Mouse (Mus musculus) limb, embryonic 15.5 days (tissue): Measurements from ENCODE around the gene Pknox2. TPM values are rescaled to one million over a fixed set of nuclear protein-coding genes. Genes with fewer than 3 reads are reported as not detected.

ENCODE experiments used
- ATAC-seq: fragments of 200-750 bp; cut with Nextera tagmentation; 2 replicates; pipeline ENCODE4 v1.8.0; 2017; ENCODE audit warnings: low read depth, moderate TSS enrichment; ENCODE audit not compliant: insufficient number of reproducible peaks, low FRiP score, low TSS enrichment
- H3K27ac ChIP-seq: fragments of 300-500 bp; sonication (generic); 2 replicates; pipeline ENCODE4 v1.5.1; 2015; ENCODE audit warnings: moderate library complexity, mild to moderate bottlenecking, inconsistent platforms
- H3K27me3 ChIP-seq: fragments of 300-500 bp; sonication (generic); 2 replicates; pipeline ENCODE4 v1.6.1; 2015; ENCODE audit warnings: inconsistent platforms
- H3K36me3 ChIP-seq: fragments of 300-500 bp; sonication (generic); 2 replicates; pipeline ENCODE4 v1.6.1; 2015; ENCODE audit warnings: inconsistent platforms
- H3K4me1 ChIP-seq: fragments of 300-500 bp; sonication (generic); 2 replicates; pipeline ENCODE4 v1.6.1; 2015; ENCODE audit warnings: inconsistent platforms
- H3K4me2 ChIP-seq: fragments of 300-500 bp; sonication (generic); 2 replicates; pipeline ENCODE4 v1.6.1; 2015; ENCODE audit warnings: mild to moderate bottlenecking, inconsistent platforms
- H3K4me3 ChIP-seq: fragments of 300-500 bp; sonication (generic); 2 replicates; pipeline ENCODE4 v1.5.1; 2015; ENCODE audit warnings: mild to moderate bottlenecking, inconsistent platforms
- H3K9ac ChIP-seq: fragments of 300-500 bp; sonication (generic); 2 replicates; pipeline ENCODE4 v1.6.1; 2015; ENCODE audit warnings: inconsistent platforms
- H3K9me3 ChIP-seq: fragments of 300-500 bp; sonication (generic); 2 replicates; pipeline ENCODE4 v1.6.1; 2016; ENCODE audit warnings: inconsistent platforms
- WGBS: fragments of 180-500 bp; shearing (Covaris S2); methylation state at CpG from one replicate; pipeline ENCODE4 v1.1.7; 2015; 5-methylcytosine and 5-hydroxymethylcytosine counted together
- polyA plus RNA-seq: library from polyadenylated mRNA; unstranded; fragments of >200 nt; fragmentation: Nextera tagmentation; extraction: Ambion mirVana; gene quantifications from 2 replicates; pipeline ENCODE4 v1.2.1, GENCODE M21; 2015

Gene Pknox2
- polyA plus RNA-seq, 1 experiment from 2014 or later = 8.1 TPM

- 24% methylated on average over 4 of the region's 4 CpGs for WGBS
- no peak overlapping the region for H3K27ac ChIP-seq
- peaks cover 53% of the 10 kb centered on the region for H3K4me1 ChIP-seq
- H3K36me3 ChIP-seq = no peaks in the 10 kb centered on the region
- no peak overlapping the region for H3K9ac ChIP-seq
- H3K9me3 ChIP-seq = no peaks in the 10 kb centered on the region
- H3K4me2 ChIP-seq = no peak overlapping the region
- H3K4me3 ChIP-seq = no peak overlapping the region
- no peak for ATAC-seq
- peaks cover 59% of the 10 kb centered on the region for H3K27me3 ChIP-seq
Measured at GRCm38 (mm10) chr9:37138883-37139282, 8.3 kb downstream of the Pknox2 start.

- Histone ChIP-seq H3K9me3 (no peaks in the 10 kb centered on the region), H3K4me3 (no peak overlapping the region), H3K4me2 (no peak overlapping the region), H3K27me3 (peaks cover 49% of the 10 kb centered on the region), H3K36me3 (no peaks in the 10 kb centered on the region), H3K9ac (no peak overlapping the region), H3K27ac (no peak overlapping the region), H3K4me1 (peaks cover 31% of the 10 kb centered on the region)
- 41% methylated on average over 13 of the region's 13 CpGs for WGBS
- ATAC-seq = no peak
Measured at GRCm38 (mm10) chr9:37136340-37136739, 10.9 kb downstream of the Pknox2 start.

- H3K4me2 ChIP-seq = no peak overlapping the region
- no peak overlapping the region for H3K27ac ChIP-seq
- H3K4me1 ChIP-seq = peaks cover 7% of the 10 kb centered on the region; the same call in 1 of the 2 replicates
- H3K9ac ChIP-seq = no peak overlapping the region
- ATAC-seq = no peak
- H3K9me3 ChIP-seq = no peaks in the 10 kb centered on the region
- H3K36me3 ChIP-seq = no peaks in the 10 kb centered on the region
- WGBS = 88% methylated on average over 7 of the region's 7 CpGs
- peaks cover 38% of the 10 kb centered on the region for H3K27me3 ChIP-seq
- H3K4me3 ChIP-seq = no peak overlapping the region
Measured at GRCm38 (mm10) chr9:37133495-37133894, 13.7 kb downstream of the Pknox2 start.

- 89% methylated on average over 6 of the region's 6 CpGs for WGBS
- no peak overlapping the region for H3K4me3 ChIP-seq
- peaks cover 38% of the 10 kb centered on the region for H3K27me3 ChIP-seq
- H3K36me3 ChIP-seq = no peaks in the 10 kb centered on the region
- ATAC-seq = no peak
- H3K4me1 ChIP-seq = no peaks in the 10 kb centered on the region
- no peaks in the 10 kb centered on the region for H3K9me3 ChIP-seq
- H3K4me2 ChIP-seq = no peak overlapping the region
- H3K9ac ChIP-seq = no peak overlapping the region
- no peak overlapping the region for H3K27ac ChIP-seq
Measured at GRCm38 (mm10) chr9:37129046-37129445, 18.2 kb downstream of the Pknox2 start.

GRCm38 (mm10) chr9:37126197-37126596, 21.0 kb downstream of the Pknox2 start:
- 78% methylated on average over 2 of the region's 2 CpGs for WGBS
- H3K4me3 ChIP-seq = no peak overlapping the region
- H3K27me3 ChIP-seq = peaks cover 33% of the 10 kb centered on the region
- H3K9ac ChIP-seq = no peak overlapping the region
- no peak overlapping the region for H3K27ac ChIP-seq
- H3K4me2 ChIP-seq = no peak overlapping the region
- no peak for ATAC-seq
- H3K36me3 ChIP-seq = no peaks in the 10 kb centered on the region
- peaks cover 22% of the 10 kb centered on the region for H3K4me1 ChIP-seq
- no peaks in the 10 kb centered on the region for H3K9me3 ChIP-seq

GRCm38 (mm10) chr9:37124696-37125480, 22.3 kb downstream of the Pknox2 start:
- no peak overlapping the region for H3K9ac ChIP-seq
- H3K9me3 ChIP-seq = no peaks in the 10 kb centered on the region
- WGBS = 87% methylated on average over 8 of the region's 8 CpGs
- H3K4me2 ChIP-seq = no peak overlapping the region
- ATAC-seq = no peak
- H3K36me3 ChIP-seq = no peaks in the 10 kb centered on the region
- H3K4me1 ChIP-seq = peaks cover 35% of the 10 kb centered on the region
- no peak overlapping the region for H3K27ac ChIP-seq
- H3K27me3 ChIP-seq = peaks cover 43% of the 10 kb centered on the region
- no peak overlapping the region for H3K4me3 ChIP-seq

GRCm38 (mm10) chr9:37123384-37123783, 23.8 kb downstream of the Pknox2 start:
- Histone ChIP-seq H3K27me3 (peaks cover 59% of the 10 kb centered on the region), H3K36me3 (no peaks in the 10 kb centered on the region), H3K4me2 (no peak overlapping the region), H3K9me3 (no peaks in the 10 kb centered on the region), H3K27ac (no peak overlapping the region), H3K9ac (no peak overlapping the region), H3K4me1 (peaks cover 35% of the 10 kb centered on the region), H3K4me3 (no peak overlapping the region)
- no peak for ATAC-seq
- 26% methylated on average over 7 of the region's 7 CpGs for WGBS

GRCm38 (mm10) chr9:37122971-37123370, 24.2 kb downstream of the Pknox2 start:
- Histone ChIP-seq H3K9ac (no peak overlapping the region), H3K36me3 (no peaks in the 10 kb centered on the region), H3K9me3 (no peaks in the 10 kb centered on the region), H3K27ac (no peak overlapping the region), H3K4me1 (peaks cover 35% of the 10 kb centered on the region), H3K27me3 (peaks cover 63% of the 10 kb centered on the region), H3K4me3 (no peak overlapping the region), H3K4me2 (no peak overlapping the region)
- WGBS = 32% methylated on average over 6 of the region's 6 CpGs
- ATAC-seq = no peak

GRCm38 (mm10) chr9:37122381-37122780, 24.8 kb downstream of the Pknox2 start:
- ATAC-seq = no peak
- Histone ChIP-seq H3K36me3 (no peaks in the 10 kb centered on the region), H3K4me1 (peaks cover 35% of the 10 kb centered on the region), H3K27me3 (peaks cover 69% of the 10 kb centered on the region), H3K27ac (no peak overlapping the region), H3K9ac (no peak overlapping the region), H3K4me3 (no peak overlapping the region), H3K9me3 (no peaks in the 10 kb centered on the region), H3K4me2 (no peak overlapping the region)
- 17% methylated on average over 1 of the region's 1 CpGs for WGBS

- Histone ChIP-seq H3K4me1 (peaks cover 35% of the 10 kb centered on the region), H3K9me3 (no peaks in the 10 kb centered on the region), H3K9ac (no peak overlapping the region), H3K36me3 (no peaks in the 10 kb centered on the region), H3K4me3 (no peak overlapping the region), H3K27ac (no peak overlapping the region), H3K4me2 (no peak overlapping the region), H3K27me3 (peaks cover 64% of the 10 kb centered on the region)
- WGBS = 16% methylated on average over 4 of the region's 4 CpGs
- no peak for ATAC-seq
Measured at GRCm38 (mm10) chr9:37121761-37122331, 25.4 kb downstream of the Pknox2 start.

GRCm38 (mm10) chr9:37120801-37121200, 26.4 kb downstream of the Pknox2 start:
- Histone ChIP-seq H3K9me3 (no peaks in the 10 kb centered on the region), H3K4me2 (no peak overlapping the region), H3K36me3 (no peaks in the 10 kb centered on the region), H3K9ac (no peak overlapping the region), H3K4me3 (no peak overlapping the region), H3K27me3 (peaks cover 62% of the 10 kb centered on the region), H3K4me1 (peaks cover 35% of the 10 kb centered on the region), H3K27ac (peak overlapping the region; percentile 58)
- peak; percentile 58; the same call in 1 of the 2 replicates for ATAC-seq
- WGBS = 38% methylated on average over 6 of the region's 6 CpGs

- Histone ChIP-seq H3K9me3 (no peaks in the 10 kb centered on the region), H3K27ac (no peak overlapping the region), H3K4me2 (no peak overlapping the region), H3K9ac (no peak overlapping the region), H3K4me3 (no peak overlapping the region), H3K27me3 (peaks cover 43% of the 10 kb centered on the region; the same call in 1 of the 2 replicates), H3K36me3 (no peaks in the 10 kb centered on the region), H3K4me1 (peaks cover 34% of the 10 kb centered on the region)
- no peak for ATAC-seq
- 94% methylated on average over 2 of the region's 2 CpGs for WGBS
Measured at GRCm38 (mm10) chr9:37117529-37117928, 29.7 kb downstream of the Pknox2 start.
